Mouse (Mus musculus): ENCODE results near the gene Trim80.
"Not testable (repeated sequence)": the region's sequence is repeated elsewhere in the genome, so short reads cannot be mapped to it uniquely, and the experiment has no call there.

Gene Trim80

GRCm38 (mm10) chr11:115461846-115462242 is 21.5 kb downstream of the Trim80 start:
- DNase-seq (ENCODE audit: low spot score) = no peak

- no peak for DNase-seq (ENCODE audit: low spot score)
Measured at GRCm38 (mm10) chr11:115462243-115462891, 22.0 kb downstream of the Trim80 start, which contains the start of gene Slc16a5. Gene Slc16a5, plus strand, starts transcription at chr11:115462474.

DNA sequence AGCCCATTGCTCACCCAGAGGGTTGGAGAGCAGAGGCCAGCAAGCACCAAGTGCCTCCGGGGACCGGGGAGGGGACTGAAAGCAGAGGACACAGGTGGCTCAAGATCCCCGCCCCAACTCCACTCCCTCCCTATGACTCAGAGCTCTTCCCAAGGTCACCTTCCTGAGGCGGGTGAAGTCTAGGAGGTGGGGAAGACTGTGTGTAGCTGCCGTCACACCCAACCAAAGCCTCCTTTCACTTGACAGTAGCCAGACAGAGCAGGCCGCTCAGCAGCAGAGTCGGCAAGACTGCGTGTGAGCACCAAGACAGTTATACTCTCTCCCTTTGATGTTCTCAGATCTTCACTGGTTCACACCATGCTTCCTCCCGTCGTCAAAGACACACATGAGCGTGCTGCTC is 23.1 kb downstream of the Trim80 start:
- DNase-seq (ENCODE audit: low spot score) = no peak

- DNase-seq (ENCODE audit: low spot score) = no peak
Measured at GRCm38 (mm10) chr11:115464851-115465250, 24.5 kb downstream of the Trim80 start.

DNA sequence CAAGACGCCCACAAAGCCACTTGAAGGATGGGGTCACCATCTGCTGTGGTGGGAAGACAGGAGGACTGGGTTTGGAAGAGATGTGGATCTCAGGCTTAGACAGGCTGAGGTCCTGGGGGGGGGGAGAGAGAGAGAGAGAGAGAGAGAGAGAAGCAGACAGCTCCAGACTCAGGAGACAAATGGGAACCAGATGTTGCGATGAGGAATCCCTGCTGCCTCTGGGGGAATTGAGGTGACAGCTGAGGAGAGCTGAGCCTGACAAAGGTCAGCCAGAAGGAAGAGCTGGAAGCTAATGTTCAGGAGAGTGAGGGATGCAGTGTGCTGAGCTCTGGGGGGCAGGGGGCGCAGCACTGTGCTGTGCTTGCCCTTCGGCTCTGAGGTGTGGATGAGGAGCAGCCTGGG is 26.9 kb downstream of the Trim80 start:
- DNase-seq (ENCODE audit: low spot score) = no peak

DNA sequence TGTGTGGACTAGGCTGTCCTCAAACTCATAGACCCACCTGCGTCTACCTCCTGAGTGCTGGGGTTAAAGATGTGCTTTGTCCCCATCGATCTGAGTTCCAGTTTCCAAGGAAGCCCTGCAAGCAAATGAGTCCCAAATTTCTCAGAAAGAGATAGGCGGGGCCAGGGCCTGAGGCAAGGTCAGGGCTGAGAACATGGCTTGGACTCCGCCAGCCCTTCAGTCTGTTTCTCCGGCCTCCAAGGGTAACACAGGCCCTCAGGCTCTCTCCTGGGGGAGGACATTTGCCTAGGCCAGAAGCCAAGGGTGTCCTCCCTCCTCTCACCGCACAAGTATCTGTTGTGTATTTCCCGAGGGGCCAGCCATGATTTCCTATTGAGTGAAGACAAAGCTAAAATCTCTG is 31.8 kb downstream of the Trim80 start:
- DNase-seq (ENCODE audit: low spot score) = peak; percentile 62

- peak; percentile 88 for DNase-seq (ENCODE audit: low spot score)
Measured at GRCm38 (mm10) chr11:115473626-115474275, 33.4 kb downstream of the Trim80 start.

GRCm38 (mm10) chr11:115475025-115475757 is 34.8 kb downstream of the Trim80 start, which contains the start of gene Armc7:
Gene Armc7, plus strand, starts transcription at chr11:115475667.
- DNase-seq (ENCODE audit: low spot score) = peak; percentile 94

DNA sequence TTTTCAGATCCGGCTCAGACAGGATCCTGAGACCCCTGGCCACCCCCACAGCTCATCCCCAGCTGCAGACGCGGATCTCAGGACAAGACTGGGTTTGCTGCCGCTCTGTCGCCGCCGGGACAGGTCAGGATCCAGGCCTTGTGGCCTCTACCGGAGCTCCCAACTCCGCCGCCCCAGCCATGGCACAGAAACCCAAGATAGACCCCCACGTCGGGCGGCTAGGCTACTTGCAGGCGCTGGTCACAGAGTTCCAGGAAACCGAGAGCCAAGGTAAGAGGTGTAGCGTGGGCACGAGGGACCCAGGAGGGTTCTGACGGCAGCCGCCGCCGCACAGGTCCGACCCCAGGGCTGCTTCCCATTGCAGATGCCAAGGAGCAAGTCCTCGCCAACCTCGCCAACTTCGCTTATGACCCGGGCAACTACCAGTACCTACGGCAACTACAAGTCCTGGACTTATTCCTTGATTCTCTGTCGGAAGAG is 35.5 kb downstream of the Trim80 start:
- no peak for DNase-seq (ENCODE audit: low spot score)

- DNase-seq (ENCODE audit: low spot score) = not testable (repeated sequence)
Measured at GRCm38 (mm10) chr11:115476630-115477029, 36.3 kb downstream of the Trim80 start.

- not testable (repeated sequence) for DNase-seq (ENCODE audit: low spot score)
Measured at GRCm38 (mm10) chr11:115477388-115477787, 37.0 kb downstream of the Trim80 start.

- no peak for DNase-seq (ENCODE audit: low spot score)
Measured at GRCm38 (mm10) chr11:115478296-115478938, 38.1 kb downstream of the Trim80 start.

DNA sequence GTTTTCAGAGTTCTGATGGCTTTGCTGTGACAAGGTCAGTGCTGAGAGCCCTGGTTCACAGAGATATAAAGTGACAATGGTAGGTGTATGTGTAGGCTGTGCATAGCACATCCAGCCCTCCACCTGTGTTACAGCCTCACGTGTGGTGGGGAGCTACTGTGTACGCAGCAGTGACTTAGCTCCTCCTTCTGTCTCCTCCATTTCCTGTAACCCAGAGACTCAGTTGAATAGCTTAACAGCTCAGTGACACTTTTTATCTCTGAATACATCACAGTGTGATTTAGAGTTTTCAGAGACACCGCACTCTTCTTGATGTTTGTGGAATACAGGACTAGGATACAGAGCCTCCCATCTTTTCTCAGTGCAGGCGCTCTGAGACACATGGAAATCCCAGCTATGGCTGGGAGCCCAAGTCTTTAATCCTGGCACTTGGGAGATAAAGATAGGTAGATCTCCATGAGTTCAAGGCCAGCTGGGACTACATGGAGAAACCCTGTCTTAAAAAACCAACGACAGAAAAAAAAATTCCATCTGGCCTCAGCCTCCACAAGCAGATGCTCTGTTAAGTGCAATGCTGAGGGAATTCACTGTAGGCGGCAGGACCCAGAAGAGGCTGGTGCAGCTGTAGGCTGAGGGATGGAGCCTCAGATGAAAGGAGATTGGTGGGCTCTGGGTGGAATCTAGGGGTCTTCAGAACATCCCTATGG is 41.4 kb downstream of the Trim80 start:
- DNase-seq (ENCODE audit: low spot score) = no peak

GRCm38 (mm10) chr11:115483278-115483677 is 42.9 kb downstream of the Trim80 start:
- no peak for DNase-seq (ENCODE audit: low spot score)

- peak; percentile 38 for DNase-seq (ENCODE audit: low spot score)
Measured at GRCm38 (mm10) chr11:115483726-115484125, 43.4 kb downstream of the Trim80 start.

DNA sequence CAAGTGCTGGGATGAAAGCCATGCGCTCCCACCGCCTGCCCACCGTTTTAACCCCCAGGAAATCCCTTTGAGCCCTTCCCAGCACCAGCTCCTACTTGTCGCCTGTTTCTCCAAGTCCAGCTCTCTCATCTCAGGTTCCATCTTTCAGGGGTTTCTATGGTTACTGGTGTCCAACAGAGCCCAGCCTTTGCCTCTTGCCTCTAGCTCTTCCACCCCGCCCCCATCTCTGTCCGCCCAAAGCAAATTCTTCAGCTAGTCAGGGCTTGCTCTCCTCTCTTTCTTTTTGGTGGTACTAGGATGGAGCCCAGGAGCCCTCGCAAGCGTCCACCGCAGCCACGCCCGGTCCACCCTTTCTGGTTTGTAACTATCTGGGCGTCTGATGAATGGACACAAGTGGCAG is 44.8 kb downstream of the Trim80 start:
- DNase-seq (ENCODE audit: low spot score) = no peak

DNA sequence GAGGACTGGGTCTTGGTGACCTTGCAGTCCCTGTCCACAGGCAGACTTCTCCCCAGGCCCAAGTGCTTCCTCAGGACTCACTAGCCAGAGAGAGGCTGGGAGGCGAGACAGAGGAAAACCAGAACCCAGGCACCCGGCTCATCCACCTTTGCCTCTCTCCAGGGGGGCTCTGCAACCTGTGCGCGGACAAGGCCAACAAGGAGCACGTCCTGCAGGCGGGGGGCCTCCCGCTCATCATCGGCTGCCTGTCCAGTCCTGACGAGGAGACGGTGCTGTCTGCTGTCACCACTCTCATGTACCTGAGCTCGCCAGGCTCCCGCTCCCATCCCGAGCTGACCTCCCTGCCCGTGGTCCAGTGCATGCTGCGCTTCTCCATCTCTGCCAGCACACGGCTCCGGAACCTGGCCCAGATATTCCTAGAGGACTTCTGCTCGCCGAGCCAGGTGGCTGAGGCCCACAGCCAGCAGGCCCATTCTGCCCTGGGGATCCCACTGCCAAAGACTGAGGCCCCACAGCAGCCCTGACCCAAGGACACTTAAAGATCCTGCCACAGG is 48.3 kb downstream of the Trim80 start:
- DNase-seq (ENCODE audit: low spot score) = no peak

- no peak for DNase-seq (ENCODE audit: low spot score)
Measured at GRCm38 (mm10) chr11:115490441-115491355, 50.4 kb downstream of the Trim80 start.

GRCm38 (mm10) chr11:115491356-115492083 is 51.2 kb downstream of the Trim80 start, which contains the start of gene Nt5c:
Gene Nt5c, minus strand, starts transcription at chr11:115491862.
- DNase-seq (ENCODE audit: low spot score) = peak; percentile 78

All from yolk sac, embryonic 10.5 days (tissue).